Mouse (Mus musculus) liver, embryonic 14.5 days (tissue): ENCODE data around the gene Ctcf. TPM values are rescaled to one million over a fixed set of nuclear protein-coding genes. Genes with fewer than 3 reads are reported as not detected.

Experiments
- ATAC-seq: fragments of 200-750 bp; cut with Nextera tagmentation; 2 replicates; pipeline ENCODE4 v1.8.0; 2017; ENCODE audit warnings: moderate number of reproducible peaks, mild to moderate bottlenecking, moderate library complexity; ENCODE audit not compliant: insufficient read depth
- DNase-seq, 3 experiments: peaks; one replicate each; pipeline ENCODE4 v3.0.0-alpha.2; 2012 to 2013; ENCODE audit warnings: low read depth in 3 of 3, low spot score in 3 of 3
- H3K27ac ChIP-seq: fragments of 300-500 bp; sonication (generic); 2 replicates; pipeline ENCODE4 v1.5.1; 2014; ENCODE audit warnings: moderate library complexity, mild to moderate bottlenecking, control low read depth, inconsistent platforms
- H3K27me3 ChIP-seq: fragments of 300-500 bp; sonication (generic); 2 replicates; pipeline ENCODE4 v1.6.1; 2014; ENCODE audit warnings: mild to moderate bottlenecking, low read length, moderate library complexity; ENCODE audit not compliant: control insufficient read depth, insufficient read depth
- H3K36me3 ChIP-seq: fragments of 300-500 bp; sonication (generic); replicated peaks from 2 replicates; pipeline ENCODE4 v1.6.1; 2014; ENCODE audit warnings: low read depth; ENCODE audit not compliant: control insufficient read depth, insufficient read depth
- H3K4me1 ChIP-seq, 2 experiments: fragments of 200-500 bp in 1 of 2; fragments of 300-500 bp in 1 of 2; sonication (generic) in 1 of 2; replicated peaks; 2 replicates each; pipeline ENCODE4 v1.6.1; 2012 to 2014; ENCODE audit warnings: antibody characterized with exemption in 1 of 2, inconsistent platforms in 1 of 2, low read length in 1 of 2; ENCODE audit not compliant: control insufficient read depth in 2 of 2, insufficient read depth in 2 of 2
- H3K4me2 ChIP-seq: fragments of 300-500 bp; sonication (generic); 2 replicates; pipeline ENCODE4 v1.6.1; 2014; ENCODE audit warnings: low read depth, mild to moderate bottlenecking, control low read depth, moderate library complexity
- H3K4me3 ChIP-seq, 2 experiments: fragments of 200-500 bp in 1 of 2; fragments of 300-500 bp in 1 of 2; sonication (generic) in 1 of 2; 2 replicates each; pipeline ENCODE4 v1.5.1; 2012 to 2014; ENCODE audit warnings: low read depth in 2 of 2, low read length in 2 of 2, mild to moderate bottlenecking in 2 of 2, control low read depth in 1 of 2, inconsistent platforms in 1 of 2, moderate library complexity in 1 of 2; ENCODE audit not compliant: insufficient read depth in 1 of 2
- H3K9ac ChIP-seq: fragments of 300-500 bp; sonication (generic); replicated peaks from 2 replicates; pipeline ENCODE4 v1.6.1; 2014; ENCODE audit warnings: mild to moderate bottlenecking, control low read depth, moderate library complexity
- H3K9me3 ChIP-seq: fragments of 300-500 bp; sonication (generic); 2 replicates; pipeline ENCODE4 v1.6.1; 2016; ENCODE audit warnings: low read length, mixed read lengths; ENCODE audit not compliant: control insufficient read depth
- CTCF ChIP-seq: IDR thresholded peaks from 2 replicates; pipeline ENCODE4 v1.5.1; 2016; ENCODE audit warnings: antibody characterized with exemption, low read depth, control low read depth
- EP300 ChIP-seq: IDR thresholded peaks from 2 replicates; pipeline ENCODE4 v1.6.1; 2016; ENCODE audit warnings: antibody characterized with exemption, low read depth
- WGBS: fragments of 180-500 bp; shearing (Covaris S2); extraction: QIAGEN DNeasy Blood & Tissue Kit; methylation state at CpG from one replicate; pipeline ENCODE4 v1.1.7; 2014; ENCODE audit not compliant: insufficient replicate concordance; 5-methylcytosine and 5-hydroxymethylcytosine counted together
- polyA plus RNA-seq, 2 experiments: library from polyadenylated mRNA; depleted of rRNA in 1 of 2; stranded (reverse) in 1 of 2; unstranded in 1 of 2; fragments of >200 nt; fragmentation: Nextera tagmentation in 1 of 2; extraction: Ambion mirVana in 1 of 2; gene quantifications; 2 replicates each; pipeline versions ENCODE4 v1.2.1 to v1.2.3; 2012 to 2014

The Ctcf gene
- polyA plus RNA-seq, 2 experiments, result 21.1 to 40.9 TPM

GRCm38 (mm10) chr8:105688242-105688752 lies 51.9 kb downstream of the Ctcf start:
- Histone ChIP-seq H3K27ac (no peak overlapping the region), H3K36me3 (peaks cover 9% of the 10 kb centered on the region), H3K4me1 (no peaks in the 10 kb centered on the region), H3K4me2 (no peak overlapping the region), H3K9ac (no peak overlapping the region), H3K27me3 (no peaks in the 10 kb centered on the region), H3K9me3 (no peaks in the 10 kb centered on the region), H3K4me3 (no peak overlapping the region)
- TF ChIP-seq EP300 (no peak), CTCF (no peak)
- no peak for DNase-seq
- 38% methylated on average over 14 of the region's 14 CpGs for WGBS
- no peak for ATAC-seq

DNA sequence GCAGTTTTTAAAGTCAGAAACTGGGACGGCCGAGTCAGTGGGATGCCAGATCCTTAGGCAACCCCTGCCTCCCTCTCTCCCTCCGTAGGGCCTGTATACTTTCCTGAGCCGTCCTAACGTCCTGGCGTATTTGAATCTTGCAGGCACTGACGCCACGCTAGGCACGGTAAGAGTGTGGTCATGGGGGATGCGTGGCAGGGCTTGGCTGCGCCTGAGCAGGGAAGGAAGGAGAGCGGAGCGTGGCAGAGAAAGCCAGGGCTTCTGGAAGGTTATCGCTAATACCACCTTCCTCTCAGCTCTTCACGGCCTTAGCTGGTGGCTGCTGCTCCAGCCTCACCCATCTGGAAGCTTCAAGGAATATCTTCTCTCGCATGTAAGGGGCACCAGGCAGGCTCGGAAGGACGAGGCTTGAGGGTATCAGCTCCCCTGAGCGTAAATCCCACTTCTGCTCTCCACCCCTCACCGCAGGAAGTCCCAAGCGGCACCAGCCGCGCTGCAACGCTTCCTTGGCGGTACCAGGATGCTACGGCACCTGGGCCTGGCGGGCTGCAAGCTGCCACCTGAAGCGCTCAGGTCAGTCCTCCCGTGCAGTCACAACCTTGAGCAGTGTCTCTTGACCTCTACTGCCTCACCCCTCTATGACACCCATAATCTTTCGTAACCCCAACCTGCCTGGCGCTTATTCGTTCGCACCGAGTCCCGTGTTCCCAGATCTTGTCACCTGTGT lies 53.1 kb downstream of the Ctcf start:
- Histone ChIP-seq H3K27ac (no peak overlapping the region), H3K36me3 (no peaks in the 10 kb centered on the region), H3K27me3 (no peaks in the 10 kb centered on the region), H3K4me1 (peaks cover 0 to 3% of the 10 kb centered on the region in 2 experiments; a peak in 3 of 4 replicates), H3K4me3 (no peak overlapping the region), H3K9me3 (no peaks in the 10 kb centered on the region), H3K9ac (no peak overlapping the region), H3K4me2 (no peak overlapping the region)
- DNase-seq, result no peak
- 80% methylated on average over 35 of the region's 35 CpGs for WGBS
- ATAC-seq, result no peak
- TF ChIP-seq CTCF, result no peak
- TF ChIP-seq EP300, result no peak

- Histone ChIP-seq H3K27ac (no peak overlapping the region), H3K4me1 (peaks cover 0 to 3% of the 10 kb centered on the region in 2 experiments; a peak in 3 of 4 replicates), H3K27me3 (no peaks in the 10 kb centered on the region), H3K9ac (no peak overlapping the region), H3K4me3 (no peak overlapping the region), H3K9me3 (no peaks in the 10 kb centered on the region), H3K36me3 (no peaks in the 10 kb centered on the region), H3K4me2 (no peak overlapping the region)
- DNase-seq, result no peak
- WGBS, result 84% methylated on average over 9 of the region's 9 CpGs
- no peak for ATAC-seq
- TF ChIP-seq EP300, result no peak
- no peak for TF ChIP-seq CTCF
Observed at GRCm38 (mm10) chr8:105689983-105690360, 53.6 kb downstream of the Ctcf start.

DNA sequence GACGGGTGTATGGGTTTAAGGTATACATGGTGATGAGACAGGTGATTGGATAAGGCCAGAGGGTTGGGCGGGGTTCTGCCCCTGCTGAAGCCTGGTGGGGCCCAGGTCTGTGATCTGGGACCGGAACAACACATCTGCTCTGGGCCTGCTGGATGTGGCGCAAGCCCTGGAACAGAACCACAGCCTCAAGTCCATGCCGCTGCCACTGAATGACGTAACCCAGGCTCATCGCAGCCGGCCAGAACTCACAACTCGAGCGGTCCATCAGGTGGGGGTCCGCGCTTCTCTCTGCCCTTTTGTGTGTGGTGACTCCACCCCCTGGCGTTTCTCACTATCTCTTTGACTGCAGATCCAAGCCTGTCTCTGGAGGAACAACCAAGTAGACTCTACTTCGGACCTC lies 54.6 kb downstream of the Ctcf start:
- Histone ChIP-seq H3K4me3 (no peak overlapping the region), H3K27ac (no peak overlapping the region), H3K4me2 (no peak overlapping the region), H3K4me1 (peaks cover 0 to 3% of the 10 kb centered on the region in 2 experiments; a peak in 3 of 4 replicates), H3K36me3 (no peaks in the 10 kb centered on the region), H3K9ac (no peak overlapping the region), H3K9me3 (no peaks in the 10 kb centered on the region), H3K27me3 (no peaks in the 10 kb centered on the region)
- no peak for TF ChIP-seq EP300
- TF ChIP-seq CTCF, result no peak
- no peak for DNase-seq
- 73% methylated on average over 14 of the region's 14 CpGs for WGBS
- no peak for ATAC-seq

DNA sequence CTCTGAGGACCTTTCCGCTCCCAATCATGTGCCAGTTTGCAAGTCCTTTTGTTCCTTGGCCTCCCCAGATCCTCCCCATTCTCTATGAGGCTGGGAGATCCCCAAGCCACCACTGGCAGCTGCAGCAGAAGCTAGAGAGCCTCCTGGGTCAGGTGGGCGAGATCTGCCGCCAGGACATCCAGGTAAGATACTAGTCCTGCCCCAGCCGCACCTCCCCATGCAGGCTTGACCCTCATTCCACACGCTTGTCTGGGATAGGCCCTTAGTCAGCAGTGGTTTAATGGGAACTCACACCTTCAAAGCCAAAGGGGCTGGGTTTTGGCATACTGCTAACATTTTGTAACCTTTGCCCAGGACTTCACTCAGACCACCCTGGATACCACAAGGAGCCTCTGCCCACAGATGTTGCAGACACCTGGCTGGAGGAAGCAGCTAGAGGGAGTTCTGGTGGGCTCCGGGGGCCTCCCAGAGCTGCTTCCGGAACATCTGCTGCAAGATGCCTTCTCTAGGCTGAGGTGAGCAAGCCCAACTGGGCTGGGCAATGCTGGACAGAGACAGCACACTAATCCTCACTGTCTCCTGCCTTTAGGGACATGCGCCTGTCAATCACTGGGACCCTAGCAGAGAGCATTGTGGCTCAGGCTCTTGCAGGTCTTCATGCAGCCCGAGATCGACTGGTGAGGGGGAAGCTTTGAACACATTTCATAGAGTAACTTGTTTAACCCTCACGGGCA lies 56.2 kb downstream of the Ctcf start:
- Histone ChIP-seq H3K36me3 (no peaks in the 10 kb centered on the region), H3K27ac (no peak overlapping the region), H3K27me3 (no peaks in the 10 kb centered on the region), H3K4me2 (no peak overlapping the region), H3K4me3 (no peak overlapping the region), H3K9me3 (no peaks in the 10 kb centered on the region), H3K9ac (no peak overlapping the region), H3K4me1 (peaks cover 0 to 5% of the 10 kb centered on the region in 2 experiments; a peak in 3 of 4 replicates)
- ATAC-seq, result no peak
- TF ChIP-seq EP300 (no peak), CTCF (no peak)
- WGBS, result 73% methylated on average over 11 of the region's 11 CpGs
- no peak for DNase-seq
